Mouse (Mus musculus) T-helper 1 cell (primary cell): ENCODE measurements around the gene Cldn24.

Source experiments
- in situ Hi-C: fragments of 300-600 bp; cut with MboI, MseI; formaldehyde crosslinking; loops from one replicate; pipeline ENCODE4 v1.15.1; 2025; ENCODE audit warnings: high pct_unique_total_duplicates

The Cldn24 gene

GRCm38 (mm10) chr8:47821843-47822242, at the start of gene Cldn24:
Gene Cldn24, plus strand, starts transcription at chr8:47822143.
- in situ Hi-C loops: loop anchor here (10.0 kb wide), 1 partner anchor 1143 kb away; no protein-coding TSS in a partner anchor

DNA sequence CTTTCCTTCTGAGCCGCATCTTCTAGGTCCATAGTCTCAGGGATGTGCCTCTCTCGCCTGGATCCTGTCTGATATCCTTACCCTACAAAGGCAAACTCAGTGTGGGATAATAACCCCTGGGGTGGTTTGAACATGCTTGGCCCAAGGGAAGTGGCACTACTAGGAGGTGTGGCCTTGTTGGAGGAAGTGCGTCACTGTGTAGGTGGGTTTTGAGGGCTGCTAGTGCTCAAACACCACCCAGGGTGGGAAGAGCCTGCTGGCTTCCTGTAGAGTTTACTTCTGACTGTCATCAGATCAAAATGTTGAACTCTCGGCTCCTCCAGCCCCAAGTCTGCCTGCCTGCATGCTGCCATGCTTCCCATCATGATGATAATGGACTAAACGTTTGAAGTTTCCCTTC, 49.0 kb upstream of the Cldn24 start:
- in situ Hi-C loops: no loop called here

DNA sequence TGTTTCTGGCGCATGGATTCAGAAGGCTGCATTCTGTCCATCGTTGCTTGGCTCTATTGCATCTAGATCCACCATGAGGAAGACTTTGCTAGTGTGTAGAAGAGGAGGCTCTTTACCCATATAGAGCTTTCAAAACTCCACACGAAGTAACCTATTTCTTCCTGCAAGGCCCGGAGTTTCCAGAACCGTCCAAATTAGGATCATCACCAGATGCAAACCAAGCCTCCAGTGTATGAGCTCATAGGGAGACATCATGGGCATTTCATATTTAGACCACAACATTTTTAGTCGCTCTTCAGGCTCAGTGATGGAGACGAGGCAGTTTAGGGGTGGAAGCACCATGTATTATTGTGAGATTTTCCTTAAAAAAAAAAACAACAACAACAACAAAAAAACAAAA, 44.5 kb upstream of the Cldn24 start:
- in situ Hi-C loops: no loop called here

- in situ Hi-C loops: no loop called here
Observed at GRCm38 (mm10) chr8:47779589-47779988, 42.4 kb upstream of the Cldn24 start.

DNA sequence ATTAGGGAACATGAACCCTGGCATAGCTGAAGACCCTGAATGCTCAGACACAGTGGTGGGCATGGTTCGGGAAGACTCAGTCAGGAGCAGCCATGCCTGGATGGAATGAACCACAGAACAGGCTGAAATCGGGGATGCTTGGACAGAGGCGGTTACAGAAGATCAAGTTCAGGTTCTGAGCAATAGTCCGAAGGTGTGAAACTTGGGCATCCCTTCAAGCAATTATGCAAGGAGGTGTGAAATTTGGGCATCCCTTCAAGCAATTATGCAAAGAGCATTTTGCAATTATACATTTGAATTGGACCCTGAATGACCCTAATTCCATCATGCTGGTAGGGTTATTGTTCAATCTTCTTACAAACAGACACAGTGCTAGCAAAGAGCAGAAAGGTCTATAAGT, 40.1 kb upstream of the Cldn24 start:
- in situ Hi-C loops: no loop called here

DNA sequence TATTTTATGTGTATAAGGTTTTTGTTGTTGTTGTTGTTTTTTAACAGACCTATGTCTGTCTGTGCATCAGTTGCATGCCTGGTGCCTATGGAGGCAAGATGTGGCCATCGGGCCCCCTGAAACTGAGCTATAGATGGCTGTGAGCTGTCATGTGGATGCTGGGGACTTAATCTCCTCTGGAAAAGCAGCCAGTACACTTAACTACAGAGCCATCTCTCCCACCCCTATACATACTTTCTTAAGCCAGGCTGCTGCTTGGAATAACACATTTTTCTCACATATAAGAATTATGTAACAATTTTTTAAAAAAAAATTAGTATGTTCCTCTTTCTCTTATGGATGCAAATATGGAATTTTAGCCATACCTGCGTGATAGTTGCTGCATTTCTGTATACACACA, 38.4 kb upstream of the Cldn24 start:
- in situ Hi-C loops: no loop called here

- in situ Hi-C loops: no loop called here
Observed at GRCm38 (mm10) chr8:47783944-47784343, 38.0 kb upstream of the Cldn24 start.

- in situ Hi-C loops: no loop called here
Observed at GRCm38 (mm10) chr8:47784436-47784835, 37.5 kb upstream of the Cldn24 start.

- in situ Hi-C loops: no loop called here
Observed at GRCm38 (mm10) chr8:47786323-47786722, 35.6 kb upstream of the Cldn24 start.

DNA sequence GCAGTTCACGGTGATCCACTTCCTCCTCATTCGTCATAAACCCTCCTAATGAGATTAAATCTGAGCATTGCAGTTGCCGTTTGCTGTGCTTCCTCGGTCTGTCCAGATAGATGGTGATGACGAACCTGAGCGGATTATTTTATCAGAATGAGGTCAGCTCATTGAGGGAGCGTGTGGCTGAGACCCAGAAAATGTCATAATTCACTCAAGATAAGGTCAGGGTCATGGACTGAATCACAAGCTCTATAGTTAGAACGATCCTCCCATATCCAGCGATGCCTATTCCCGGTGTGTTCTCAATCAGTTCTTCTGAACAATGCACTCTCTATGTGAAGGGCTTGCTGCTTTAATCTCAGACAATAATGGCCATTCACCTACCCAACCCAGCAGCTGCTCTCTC, 34.2 kb upstream of the Cldn24 start:
- in situ Hi-C loops: no loop called here

DNA sequence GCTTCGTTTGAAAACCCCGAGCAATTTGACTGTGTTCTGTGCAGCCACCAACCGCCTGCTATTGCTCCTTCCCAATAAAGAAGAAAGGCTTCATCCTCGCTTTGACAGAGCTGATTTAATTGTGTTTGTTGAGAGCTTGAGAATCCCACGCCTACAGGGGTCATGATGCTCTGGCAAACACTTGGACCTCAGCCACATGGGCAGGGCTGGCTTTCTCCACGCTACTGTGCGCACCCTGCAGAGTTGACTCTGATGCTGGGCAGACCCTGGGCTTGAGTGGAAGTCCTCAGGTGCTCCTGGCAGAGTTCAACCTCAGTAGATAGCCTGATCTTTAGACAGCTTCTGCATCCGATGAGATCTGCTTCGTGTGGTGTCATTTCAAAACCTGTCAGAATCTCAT, 30.0 kb upstream of the Cldn24 start:
- in situ Hi-C loops: no loop called here

- in situ Hi-C loops: no loop called here
Observed at GRCm38 (mm10) chr8:47799438-47799837, 22.5 kb upstream of the Cldn24 start.

- in situ Hi-C loops: no loop called here
Observed at GRCm38 (mm10) chr8:47802349-47802748, 19.6 kb upstream of the Cldn24 start.

DNA sequence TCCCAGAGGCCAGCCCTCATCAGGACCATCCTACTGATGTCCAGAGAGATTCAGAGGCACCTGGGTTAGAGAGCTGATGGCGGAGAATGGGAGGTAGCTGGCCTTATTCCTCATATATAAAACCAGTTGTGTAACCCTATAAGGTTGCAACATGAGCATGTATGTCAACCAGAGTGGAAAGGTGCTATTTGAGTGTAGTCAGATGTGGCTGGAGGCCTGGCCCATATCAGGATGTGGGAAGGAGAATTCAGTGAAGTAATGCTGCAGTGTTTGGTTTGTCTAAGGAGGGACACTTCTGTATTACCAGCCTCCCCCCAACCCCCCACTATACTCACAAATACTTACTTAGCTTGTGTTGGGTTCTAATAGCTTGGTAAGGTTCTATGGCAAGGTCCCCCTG, 17.7 kb upstream of the Cldn24 start:
- in situ Hi-C loops: no loop called here

DNA sequence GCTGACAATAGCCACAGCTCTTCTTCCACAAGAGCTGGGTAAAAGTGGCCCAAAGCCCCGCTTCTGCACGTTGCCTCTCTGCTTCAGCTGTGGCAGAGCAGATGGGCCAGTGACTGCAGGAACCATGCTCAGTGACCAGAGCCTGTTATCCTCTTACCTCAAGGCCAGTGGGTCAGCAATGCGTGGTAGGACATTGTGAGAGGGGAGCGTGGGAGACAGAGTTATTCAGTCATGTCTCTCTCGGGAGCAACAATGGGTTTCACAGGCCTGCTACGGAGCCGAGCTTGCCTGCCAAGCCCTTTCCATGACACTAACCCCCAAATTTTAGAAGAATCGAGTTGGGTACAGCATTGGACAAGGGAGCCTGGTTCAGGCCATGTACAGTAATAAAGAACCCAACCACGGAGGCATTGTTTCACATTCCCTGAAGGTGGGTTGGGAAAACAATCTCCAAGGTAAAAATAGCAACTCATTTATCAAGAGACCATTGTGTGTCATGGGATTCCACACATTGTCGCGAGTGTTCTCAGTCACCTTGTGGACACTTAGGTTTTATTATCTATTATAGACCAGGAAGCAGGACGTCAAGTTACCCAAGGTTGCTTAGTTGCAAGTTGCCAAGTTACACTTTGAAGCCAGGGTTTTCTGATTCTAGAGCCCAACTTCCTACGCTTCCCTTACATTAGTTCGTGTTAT, 11.8 kb upstream of the Cldn24 start:
- in situ Hi-C loops: no loop called here

DNA sequence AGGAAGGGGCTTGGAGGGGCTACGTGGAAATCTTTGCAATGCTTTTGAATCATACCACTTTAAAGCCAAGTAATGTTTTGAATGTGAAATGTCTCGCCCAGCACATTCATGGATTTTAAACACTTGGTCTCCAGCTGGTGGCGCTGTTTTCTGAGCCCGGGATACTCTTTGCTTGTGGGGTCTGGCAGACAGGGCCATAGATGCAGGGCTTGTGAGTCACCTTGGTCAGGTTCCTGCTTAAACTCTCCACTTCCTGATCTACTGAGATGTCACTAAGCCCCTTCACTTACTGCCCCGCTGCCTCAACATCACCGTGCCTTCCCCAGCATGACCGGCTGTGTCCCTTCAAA, 11.3 kb upstream of the Cldn24 start:
- in situ Hi-C loops: no loop called here

DNA sequence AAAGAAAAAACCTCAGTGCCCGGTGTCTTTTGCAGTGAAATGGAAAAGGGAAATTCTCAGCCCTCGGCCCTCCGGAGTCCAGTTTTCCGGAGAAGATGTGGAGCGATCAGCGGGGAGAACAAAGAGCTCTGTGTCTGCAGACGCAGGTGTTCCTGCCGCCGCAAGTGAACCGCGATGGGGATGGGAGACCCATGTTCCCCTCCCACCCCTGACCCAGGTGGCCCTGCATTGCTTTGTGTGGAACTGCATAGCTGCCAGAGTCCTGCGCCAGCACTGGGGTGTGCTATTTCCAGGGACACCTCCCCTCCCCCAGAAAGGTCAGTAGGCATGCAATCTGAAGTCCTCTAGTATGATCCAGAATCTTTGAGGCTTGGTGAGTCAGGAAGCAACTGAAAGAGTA, 10.7 kb upstream of the Cldn24 start:
- in situ Hi-C loops: no loop called here

GRCm38 (mm10) chr8:47819034-47819433, 2.9 kb upstream of the Cldn24 start:
- in situ Hi-C loops: no loop called here

- in situ Hi-C loops: loop anchor here (10.0 kb wide), 1 partner anchor 1144 kb away; no protein-coding TSS in a partner anchor
Observed at GRCm38 (mm10) chr8:47820914-47821772, 800 bp upstream of the Cldn24 start.

DNA sequence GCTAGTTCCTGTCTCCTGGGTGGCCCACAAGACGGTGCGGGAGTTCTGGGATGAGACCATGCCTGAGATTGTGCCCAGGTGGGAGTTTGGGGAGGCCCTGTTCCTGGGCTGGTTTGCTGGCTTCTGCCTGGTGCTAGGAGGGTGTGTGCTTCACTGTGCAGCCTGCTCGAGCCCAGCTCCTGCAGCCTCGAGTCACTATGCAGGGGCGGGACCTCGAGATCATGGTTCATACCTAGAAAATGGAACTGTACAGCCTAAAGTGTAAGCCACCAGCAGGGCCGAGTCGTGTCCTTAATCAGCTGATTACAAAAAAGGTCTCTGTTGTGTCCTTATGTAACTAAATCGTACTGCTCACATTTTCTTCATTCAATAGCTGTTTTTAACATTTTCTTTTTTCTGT, 598 bp downstream of the Cldn24 start:
- in situ Hi-C loops: loop anchor here (10.0 kb wide), 1 partner anchor 1142 kb away; no protein-coding TSS in a partner anchor

GRCm38 (mm10) chr8:47823777-47824176, 1.8 kb downstream of the Cldn24 start:
- in situ Hi-C loops: loop anchor here (10.0 kb wide), 1 partner anchor 1141 kb away; no protein-coding TSS in a partner anchor

DNA sequence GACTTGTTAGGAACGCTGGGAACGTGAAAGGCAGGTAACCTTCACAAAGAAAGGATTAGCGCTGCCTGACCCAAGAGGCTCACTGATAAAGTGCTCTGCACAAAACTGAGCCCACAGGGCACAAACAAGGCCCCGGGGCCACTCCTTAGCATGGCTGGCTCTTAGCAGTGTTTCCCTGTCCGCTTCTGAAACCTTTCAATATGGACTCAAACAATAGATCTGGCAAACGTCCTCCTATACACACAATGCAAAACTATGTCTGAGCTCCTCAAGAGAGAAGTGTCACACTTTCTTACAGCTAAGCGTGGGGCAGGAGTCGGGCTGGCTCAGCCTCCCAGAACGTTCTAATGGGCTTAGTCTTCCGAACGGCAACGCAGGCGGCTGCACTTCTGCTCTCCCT, 2.2 kb downstream of the Cldn24 start, which contains the start of gene Cldn22:
Cldn22 (plus strand) TSS at position 301 of the 400 bp plus-strand sequence.
- in situ Hi-C loops: loop anchor here (10.0 kb wide), 1 partner anchor 1141 kb away; no protein-coding TSS in a partner anchor

DNA sequence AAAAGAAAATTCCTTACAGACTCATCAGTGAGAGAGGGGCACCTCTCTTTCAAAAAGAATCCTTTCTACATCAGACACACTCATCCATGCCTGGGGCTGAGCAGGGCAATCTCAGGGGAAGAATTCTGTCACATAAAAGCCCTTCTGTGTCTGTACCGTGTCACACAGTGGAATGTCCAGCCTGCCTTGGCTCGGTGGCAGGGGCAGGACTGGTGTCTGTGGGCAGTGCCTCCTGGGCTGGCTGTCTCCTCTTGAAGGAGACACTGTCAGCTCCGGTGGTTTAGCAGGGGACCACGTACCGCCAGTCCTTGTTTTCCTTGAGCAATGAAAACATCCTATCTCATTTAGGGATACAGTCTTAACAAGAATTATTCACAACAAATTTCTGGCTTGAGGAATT, 3.7 kb downstream of the Cldn24 start:
- in situ Hi-C loops: loop anchor here (10.0 kb wide), 1 partner anchor 1139 kb away; no protein-coding TSS in a partner anchor
